Mouse (Mus musculus) urinary bladder, postnatal 4 days (tissue): Measurements from ENCODE around the gene A430078G23Rik.
"Not testable (repeated sequence)": the region's sequence is repeated elsewhere in the genome, so short reads cannot be mapped to it uniquely, and the experiment has no call there.

ENCODE experiments used
- DNase-seq, 2 experiments: peaks; one replicate each; pipeline ENCODE4 v3.0.0; 2021 to 2022; ENCODE audit warnings: low spot score in 2 of 2

The A430078G23Rik gene

GRCm38 (mm10) chr8:3353189-3353810 is at the start of gene A430078G23Rik:
Gene A430078G23Rik (plus strand): TSS chr8:3353415.
- DNase-seq = no peak

GRCm38 (mm10) chr8:3308205-3308800 is 44.9 kb upstream of the A430078G23Rik start:
- not testable (repeated sequence) for DNase-seq

GRCm38 (mm10) chr8:3309636-3310035 is 43.6 kb upstream of the A430078G23Rik start:
- no peak for DNase-seq

DNA sequence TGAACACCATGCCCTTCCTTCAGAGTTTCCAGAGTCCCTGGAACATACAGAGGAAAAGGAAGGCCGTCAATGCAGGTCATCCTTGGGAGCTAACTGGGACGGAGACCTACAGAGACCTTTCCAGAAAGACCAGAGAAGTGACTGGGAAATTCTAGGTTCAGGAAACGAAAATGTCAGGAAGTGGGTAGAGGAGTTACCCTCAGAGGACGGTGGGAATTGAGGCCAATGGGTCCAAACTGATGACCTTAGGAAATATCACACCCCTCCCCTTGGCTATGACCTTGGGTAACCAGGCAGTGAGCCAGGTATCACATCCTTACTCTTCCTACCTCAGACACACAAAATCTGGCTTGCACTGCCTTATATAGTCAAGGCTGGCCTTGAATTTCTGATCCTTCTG is 41.7 kb upstream of the A430078G23Rik start:
- no peak for DNase-seq

GRCm38 (mm10) chr8:3313417-3313816 is 39.8 kb upstream of the A430078G23Rik start:
- DNase-seq = not testable (repeated sequence)

DNA sequence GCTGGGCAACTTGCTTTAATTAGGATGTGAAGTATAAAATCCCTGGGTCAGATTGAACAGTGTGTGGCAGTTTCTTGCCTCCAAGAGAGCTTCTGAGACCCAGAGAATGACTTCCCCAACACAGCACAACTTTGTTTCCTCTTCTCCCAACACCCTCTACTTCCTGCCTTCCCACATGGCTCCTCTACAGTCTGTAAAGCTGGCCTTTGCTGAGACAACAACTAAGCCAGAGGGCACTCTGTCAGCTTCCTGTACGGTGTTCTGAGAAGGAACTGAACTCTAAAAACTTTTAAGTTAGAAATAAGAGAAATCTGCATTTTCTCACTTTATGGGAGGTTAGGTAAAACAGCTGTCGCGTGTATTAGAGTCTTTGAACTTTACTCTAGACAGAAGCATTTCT is 39.4 kb upstream of the A430078G23Rik start:
- DNase-seq = no peak

- no peak for DNase-seq
These were observed 38.9 kb upstream of the A430078G23Rik start for GRCm38 (mm10) chr8:3314345-3314744.

GRCm38 (mm10) chr8:3316585-3316984 is 36.6 kb upstream of the A430078G23Rik start:
- no peak for DNase-seq

DNA sequence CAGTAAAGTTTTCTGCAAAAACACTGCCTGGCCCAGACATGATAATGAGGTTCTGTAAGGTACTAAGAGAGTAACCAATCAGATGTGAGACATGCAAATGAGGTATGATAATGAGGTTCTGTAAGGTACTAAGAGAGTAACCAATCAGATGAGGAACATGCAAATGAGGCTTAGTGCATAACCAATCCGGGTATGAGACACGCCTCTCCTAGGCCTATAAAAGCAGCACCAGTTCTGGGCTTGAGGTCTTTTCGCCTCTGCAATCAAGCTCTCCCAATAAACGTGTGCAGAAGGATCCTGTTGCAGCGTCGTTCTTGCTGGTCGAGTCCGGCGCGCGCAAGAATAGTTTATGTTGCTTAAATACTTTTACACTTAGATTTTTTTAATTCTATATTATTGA is 33.9 kb upstream of the A430078G23Rik start:
- DNase-seq = not testable (repeated sequence)

DNA sequence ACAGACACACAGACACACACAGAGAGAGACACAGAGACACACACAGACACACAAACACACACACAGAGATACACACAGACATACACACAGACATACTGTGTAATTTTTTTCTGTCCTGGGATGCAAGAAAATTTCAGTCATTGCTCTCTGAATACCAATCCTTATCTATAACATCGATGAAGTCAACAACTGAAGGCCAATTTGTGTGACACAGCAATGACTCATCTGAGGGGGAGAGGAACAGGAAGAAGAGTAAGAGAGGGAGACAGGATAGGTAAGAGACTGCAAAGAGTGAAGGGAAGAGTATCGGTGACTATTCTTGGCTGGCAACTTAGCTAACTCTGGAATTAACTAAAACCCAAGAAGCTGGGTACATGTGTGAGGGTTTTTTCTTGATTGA is 29.0 kb upstream of the A430078G23Rik start:
- peak in 1 of 2 experiments; percentile 5 for DNase-seq

DNA sequence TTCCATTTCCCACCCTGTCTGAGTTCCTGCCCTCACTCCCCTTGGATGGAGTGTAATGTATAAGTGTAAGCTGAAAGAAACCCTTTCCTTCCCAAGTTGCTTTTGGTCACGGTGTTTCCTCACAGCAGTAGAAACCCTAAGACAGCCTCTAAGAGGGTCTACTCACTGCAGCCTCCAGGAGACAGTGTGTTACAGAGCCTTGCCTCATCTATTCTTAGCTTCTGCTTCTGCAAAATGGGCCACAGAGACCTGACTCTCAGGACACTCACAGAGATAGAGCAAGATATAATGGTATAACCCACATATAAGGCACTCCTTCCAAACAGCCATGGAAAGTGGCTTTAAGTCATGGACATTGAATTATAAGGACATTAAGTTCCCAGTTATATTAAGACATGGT is 26.2 kb upstream of the A430078G23Rik start:
- DNase-seq = no peak

DNA sequence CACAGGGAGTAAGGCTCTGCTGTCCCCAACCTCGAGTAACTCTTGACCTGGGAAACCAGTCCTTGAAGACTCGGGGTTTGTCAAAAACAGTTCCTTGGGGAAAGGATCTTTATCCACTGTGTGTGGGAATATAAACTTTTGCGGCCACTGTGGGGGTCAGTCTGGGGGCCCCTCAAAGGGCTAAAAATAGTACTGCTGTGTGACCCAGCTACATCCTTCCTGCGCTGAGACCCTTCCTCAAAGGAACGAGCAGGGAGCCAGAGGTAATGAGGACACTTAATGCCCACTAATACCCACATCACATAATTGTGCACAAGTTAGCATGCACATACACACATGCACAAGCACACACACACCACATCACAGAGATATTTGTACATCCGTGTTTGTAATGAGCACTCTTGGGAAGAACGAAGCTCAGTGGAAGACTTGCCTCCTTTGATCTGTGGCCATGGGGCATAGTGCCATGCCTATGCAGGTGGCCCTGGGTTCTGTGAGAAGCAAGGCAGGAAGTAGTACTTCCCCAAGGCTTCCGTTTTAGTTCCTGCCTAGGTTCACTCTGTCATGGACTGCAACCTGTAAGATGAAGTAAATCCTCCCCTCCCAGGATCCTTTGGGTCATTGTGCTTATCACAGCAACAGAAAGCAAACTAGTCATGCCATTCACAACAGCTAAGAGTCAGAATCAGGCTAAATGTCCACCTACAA is 25.5 kb upstream of the A430078G23Rik start:
- no peak for DNase-seq

- no peak for DNase-seq
These were observed 22.6 kb upstream of the A430078G23Rik start for GRCm38 (mm10) chr8:3330662-3331061.

- DNase-seq = no peak
These were observed 21.5 kb upstream of the A430078G23Rik start for GRCm38 (mm10) chr8:3331692-3332091.

DNA sequence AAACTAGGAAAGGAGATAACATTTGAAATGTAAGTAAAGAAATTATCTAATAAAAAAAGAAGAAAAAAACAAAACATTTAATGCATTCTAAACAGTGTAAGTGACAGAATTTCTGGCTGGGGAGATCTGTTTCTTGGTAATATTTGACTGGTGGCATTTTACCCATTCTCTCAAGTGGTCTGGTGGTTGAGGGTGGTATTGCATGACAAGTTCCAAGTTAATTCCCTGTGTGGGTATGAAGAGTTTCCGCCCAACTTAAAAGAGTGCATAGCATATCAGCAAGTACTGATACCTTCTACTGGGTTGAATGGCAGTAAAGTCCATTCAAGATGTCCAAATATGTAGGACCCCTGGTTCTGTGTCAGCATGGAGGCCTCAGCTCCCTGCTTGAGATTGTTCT is 17.3 kb upstream of the A430078G23Rik start:
- DNase-seq = no peak

DNA sequence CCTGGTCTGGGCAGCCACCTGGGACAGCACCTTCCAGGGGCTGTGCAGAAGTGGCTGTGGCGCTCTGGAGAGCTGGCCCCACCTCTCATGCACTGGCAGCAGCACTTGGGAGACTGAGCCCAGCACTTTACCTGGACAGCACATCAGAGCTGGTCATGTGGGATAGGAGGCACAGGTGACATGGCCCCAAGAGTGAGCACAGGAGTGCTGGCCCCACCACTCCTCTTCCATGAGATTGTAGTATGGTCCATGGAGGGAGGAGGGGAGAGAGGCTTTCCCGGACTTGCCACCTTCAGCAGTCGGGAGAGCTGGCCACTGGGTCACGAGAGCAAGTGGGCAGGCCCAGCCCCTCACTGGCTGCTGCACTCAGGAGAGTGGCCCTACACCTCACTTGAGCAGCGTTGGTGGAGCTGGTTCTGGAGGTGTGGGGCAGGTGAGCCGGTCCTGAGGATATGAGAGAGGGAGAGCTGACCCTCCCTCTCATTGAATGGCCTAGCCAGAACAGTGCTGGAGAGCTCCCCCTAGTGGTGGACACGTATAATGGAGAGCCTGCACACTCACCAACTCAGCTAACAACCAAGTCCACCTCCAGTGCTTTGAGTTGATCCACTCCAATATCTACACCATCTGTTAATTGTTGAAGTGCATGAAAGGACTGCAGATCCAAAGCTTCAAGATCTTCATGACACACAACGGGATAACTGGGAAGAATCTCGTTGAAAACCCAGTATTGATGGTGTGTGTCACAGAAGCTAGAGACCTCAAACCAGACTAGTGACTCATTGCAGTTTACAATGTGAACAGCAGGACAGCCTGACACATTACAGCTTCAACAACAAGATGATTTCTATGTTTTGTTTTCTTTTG is 16.3 kb upstream of the A430078G23Rik start:
- no peak for DNase-seq

DNA sequence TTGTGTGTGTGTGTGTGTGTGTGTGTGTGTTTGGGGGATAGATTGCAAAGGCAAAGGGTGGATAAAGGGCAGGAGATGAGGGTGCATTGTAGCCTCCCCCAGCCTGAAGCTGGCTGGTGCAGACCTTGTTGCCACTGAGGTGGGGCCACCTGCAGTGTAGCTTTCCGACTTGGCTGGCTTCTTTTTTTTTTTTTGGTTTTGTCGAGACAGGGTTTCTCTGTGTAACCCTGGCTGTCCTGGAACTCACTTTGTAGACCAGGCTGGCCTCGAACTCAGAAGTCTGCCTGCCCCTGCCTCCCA is 15.7 kb upstream of the A430078G23Rik start:
- not testable (repeated sequence) for DNase-seq

- DNase-seq = no peak
These were observed 15.2 kb upstream of the A430078G23Rik start for GRCm38 (mm10) chr8:3337971-3338370.

- not testable (repeated sequence) for DNase-seq
These were observed 12.5 kb upstream of the A430078G23Rik start for GRCm38 (mm10) chr8:3340711-3341110.

DNA sequence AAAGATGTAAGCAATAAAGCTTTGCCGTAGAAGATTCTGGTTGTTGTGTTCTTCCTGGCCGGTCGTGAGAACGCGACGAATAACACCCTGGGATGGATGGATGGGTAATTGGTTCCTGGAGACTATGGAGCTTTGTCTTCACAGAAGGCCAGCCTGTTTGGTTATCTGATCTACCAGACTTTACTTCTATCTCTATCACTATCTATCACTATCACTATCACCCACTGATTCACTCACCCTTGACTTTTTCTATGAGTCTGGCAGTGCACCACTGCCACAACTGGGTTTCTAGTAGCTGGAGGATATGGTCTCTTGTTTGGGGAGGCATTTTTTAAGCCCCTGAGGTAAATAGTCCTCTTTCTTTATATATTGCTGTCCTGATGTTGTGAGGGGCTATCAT is 7.9 kb upstream of the A430078G23Rik start:
- DNase-seq = no peak

- no peak for DNase-seq
These were observed 6.4 kb upstream of the A430078G23Rik start for GRCm38 (mm10) chr8:3346691-3347413.
